Mouse (Mus musculus): ENCODE measurements around the gene Mgat4b.
A peak's percentile ranks its signal among the peaks of the same experiment; 100 is the strongest.
"Not testable (repeated sequence)": the region's sequence is repeated elsewhere in the genome, so short reads cannot be mapped to it uniquely, and the experiment has no call there.

Mgat4b gene

GRCm38 (mm10) chr11:50210505-50211151, at the start of gene Mgat4b, which contains the start of gene Sqstm1:
Gene Mgat4b, plus strand, starts transcription at chr11:50210890.
Gene Sqstm1, minus strand, starts transcription at chr11:50210827.
- peak; percentile 82 for DNase-seq (ENCODE audit: low spot score)

GRCm38 (mm10) chr11:50161578-50162304, 48.9 kb upstream of the Mgat4b start:
- peak; percentile 69 for DNase-seq (ENCODE audit: low spot score)

DNA sequence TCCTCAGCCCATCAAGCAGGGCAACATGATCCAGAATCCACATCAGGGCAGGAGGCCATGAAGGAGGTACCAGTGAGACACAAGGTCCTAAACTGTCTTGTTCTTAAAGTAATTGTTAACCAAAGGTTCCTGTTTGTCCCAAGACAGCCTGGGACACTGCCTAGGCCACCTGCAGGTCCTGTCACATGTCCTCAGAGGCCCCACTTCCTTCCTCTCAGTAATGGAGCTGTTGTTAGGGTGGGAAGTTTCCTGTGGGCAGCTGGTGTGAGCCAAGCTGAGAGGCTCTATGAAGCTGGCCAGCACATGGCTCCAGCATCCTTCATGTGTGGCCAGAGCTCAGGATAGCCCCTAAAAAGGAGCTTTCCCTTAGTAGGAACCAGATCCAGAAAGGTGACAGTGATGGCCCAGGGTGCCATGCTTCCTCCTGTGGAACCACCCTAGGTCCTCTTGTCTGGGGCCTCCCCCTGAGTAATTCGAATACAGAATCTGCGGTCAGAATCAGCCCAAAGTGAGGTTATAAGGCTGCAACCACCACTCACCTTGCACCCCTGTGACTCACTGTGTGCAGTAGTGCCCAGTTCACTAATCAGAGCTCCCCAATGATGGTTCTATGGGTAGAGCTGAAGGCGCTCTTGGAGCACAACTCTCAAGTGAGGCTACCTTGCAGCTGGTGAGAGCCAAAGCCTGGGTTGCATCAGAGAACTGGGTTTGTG, 48.2 kb upstream of the Mgat4b start:
- DNase-seq (ENCODE audit: low spot score), result no peak

DNA sequence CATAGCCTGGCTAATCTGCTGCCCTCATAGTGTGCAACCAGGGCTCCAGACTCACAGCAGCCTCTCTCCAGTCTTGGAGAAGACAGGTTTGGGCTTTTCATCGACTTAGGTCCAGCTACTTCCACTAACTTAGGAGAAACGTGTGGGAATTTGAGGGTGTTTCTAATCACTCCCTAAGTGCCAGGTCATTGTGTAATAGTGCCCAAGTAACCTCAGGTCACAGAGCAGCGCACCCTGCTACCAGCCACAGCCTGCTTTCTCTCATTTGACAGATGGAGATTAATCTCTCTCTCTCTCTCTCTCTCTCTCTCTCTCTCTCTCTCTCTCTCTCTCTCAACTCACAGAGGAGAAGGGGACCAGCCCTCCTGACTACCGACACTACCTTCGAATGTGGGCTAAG, 42.3 kb upstream of the Mgat4b start:
- DNase-seq (ENCODE audit: low spot score), result peak; percentile 81

GRCm38 (mm10) chr11:50174111-50174729, 36.5 kb upstream of the Mgat4b start, which contains the start of gene Mrnip:
Gene Mrnip, plus strand, starts transcription at chr11:50174444.
- not testable (repeated sequence) for DNase-seq (ENCODE audit: low spot score)

- peak; percentile 99 for DNase-seq (ENCODE audit: low spot score)
Measured at GRCm38 (mm10) chr11:50174730-50175187, 35.9 kb upstream of the Mgat4b start.

GRCm38 (mm10) chr11:50176351-50176750, 34.3 kb upstream of the Mgat4b start:
- no peak for DNase-seq (ENCODE audit: low spot score)

- no peak for DNase-seq (ENCODE audit: low spot score)
Measured at GRCm38 (mm10) chr11:50177111-50177510, 33.6 kb upstream of the Mgat4b start.

DNA sequence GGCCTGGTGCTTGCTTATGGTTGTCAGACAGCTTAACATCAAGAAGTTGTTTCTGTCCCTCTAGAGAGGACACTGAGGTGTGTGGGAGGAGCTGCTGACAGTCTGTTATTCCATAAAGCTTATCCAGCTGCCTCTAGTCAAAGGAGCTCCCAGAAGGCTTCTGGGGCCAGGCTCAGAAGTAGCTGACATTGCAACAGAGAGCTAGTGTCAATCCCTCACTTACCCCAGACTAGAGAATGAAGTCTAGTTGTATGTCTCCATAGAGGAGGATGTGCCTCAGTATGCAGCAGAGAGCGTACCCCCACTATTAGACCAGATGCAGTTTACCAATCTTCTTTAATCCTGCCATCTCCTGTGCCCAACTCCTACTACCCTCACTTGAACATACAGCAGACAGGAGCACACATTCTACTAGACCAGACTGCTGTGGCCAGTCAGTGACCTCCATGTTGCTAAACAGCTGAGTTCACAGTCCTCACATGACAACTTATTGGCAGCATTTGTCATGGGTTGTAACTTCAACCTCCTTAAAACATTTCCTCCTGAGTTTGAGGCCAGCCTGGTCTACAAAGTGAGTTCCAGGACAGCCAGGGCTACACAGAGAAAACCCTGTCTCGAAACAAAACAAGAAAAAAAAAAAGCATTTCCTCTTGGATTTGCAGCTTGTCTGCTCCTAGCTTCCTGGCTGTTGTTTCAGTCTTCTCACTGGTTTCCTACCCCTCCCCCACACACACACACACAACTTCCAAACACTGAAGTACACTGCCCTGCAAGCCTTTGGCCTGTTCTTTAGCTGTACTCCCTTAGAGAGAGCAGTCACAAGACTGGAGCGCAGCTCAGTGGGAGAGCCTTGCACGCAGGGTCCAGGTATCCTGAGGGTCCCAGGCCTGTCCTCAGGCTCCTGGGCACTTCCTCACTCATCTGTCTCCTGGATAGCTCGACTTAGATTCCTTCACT, 31.9 kb upstream of the Mgat4b start:
- peak; percentile 76 for DNase-seq (ENCODE audit: low spot score)

GRCm38 (mm10) chr11:50180478-50181231, 30.0 kb upstream of the Mgat4b start:
- DNase-seq (ENCODE audit: low spot score), result no peak

DNA sequence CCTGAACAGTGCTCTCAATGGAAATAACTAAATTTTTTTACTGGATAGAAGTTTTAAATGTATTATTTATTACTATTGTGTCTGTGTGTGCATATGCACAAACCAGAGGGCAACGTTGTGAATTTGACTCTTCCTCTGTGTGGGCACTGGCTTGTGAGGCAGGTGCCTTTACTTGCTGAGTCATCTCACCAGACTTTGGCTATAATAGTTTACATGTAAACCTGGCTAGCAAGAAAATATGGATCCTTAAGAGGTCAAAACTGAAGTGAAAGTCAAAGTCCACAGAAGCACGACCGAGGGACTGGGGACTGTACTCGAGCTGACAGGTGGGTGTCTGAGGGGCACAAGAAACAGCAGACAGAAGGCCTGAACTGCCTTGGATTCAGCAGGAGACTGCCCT, 28.0 kb upstream of the Mgat4b start:
- no peak for DNase-seq (ENCODE audit: low spot score)

- peak; percentile 87 for DNase-seq (ENCODE audit: low spot score)
Measured at GRCm38 (mm10) chr11:50184788-50185187, 25.9 kb upstream of the Mgat4b start.

- DNase-seq (ENCODE audit: low spot score), result no peak
Measured at GRCm38 (mm10) chr11:50188682-50189081, 22.0 kb upstream of the Mgat4b start.

DNA sequence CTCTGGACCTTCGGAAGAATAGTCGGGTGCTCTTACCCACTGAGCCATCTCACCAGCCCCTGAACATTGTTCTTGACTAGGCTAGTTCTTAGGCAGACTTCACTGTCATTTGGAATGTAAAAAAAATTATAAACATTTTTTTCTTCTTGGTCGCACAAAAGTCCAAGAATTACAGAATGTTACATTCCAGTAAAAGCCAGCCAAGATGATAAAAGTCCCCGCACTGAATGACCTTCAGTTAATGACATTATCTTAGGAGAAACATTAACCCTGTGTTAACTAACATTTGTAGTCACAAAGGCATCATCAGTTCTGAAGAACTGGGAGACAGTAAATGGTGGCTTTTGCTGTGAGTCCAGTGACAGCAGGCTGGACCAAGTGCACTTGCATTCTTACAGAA, 20.3 kb upstream of the Mgat4b start:
- DNase-seq (ENCODE audit: low spot score), result no peak

GRCm38 (mm10) chr11:50192278-50192677, 18.4 kb upstream of the Mgat4b start:
- DNase-seq (ENCODE audit: low spot score), result peak; percentile 62

GRCm38 (mm10) chr11:50194070-50194469, 16.6 kb upstream of the Mgat4b start:
- no peak for DNase-seq (ENCODE audit: low spot score)

DNA sequence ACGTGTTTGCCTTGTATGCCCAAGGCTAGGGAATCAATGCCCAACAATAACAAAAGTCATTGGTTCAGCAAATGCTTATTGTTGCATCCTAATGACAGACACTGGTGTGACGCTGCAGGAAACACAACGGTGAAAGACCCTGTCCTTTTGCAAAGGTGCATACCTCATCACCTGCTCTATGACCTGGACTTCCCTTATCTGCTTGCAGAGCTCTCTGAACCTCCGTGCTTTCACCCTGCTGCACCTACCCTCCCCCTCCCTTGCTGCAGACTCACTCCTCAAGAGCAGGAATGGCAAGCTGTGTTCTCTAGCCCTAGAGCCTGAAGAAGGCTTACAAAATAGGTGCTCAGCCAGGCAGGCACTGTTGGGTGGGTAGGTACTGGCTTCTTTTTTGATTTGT, 15.9 kb upstream of the Mgat4b start:
- DNase-seq (ENCODE audit: low spot score), result no peak

GRCm38 (mm10) chr11:50197500-50197899, 13.2 kb upstream of the Mgat4b start:
- DNase-seq (ENCODE audit: low spot score), result no peak

DNA sequence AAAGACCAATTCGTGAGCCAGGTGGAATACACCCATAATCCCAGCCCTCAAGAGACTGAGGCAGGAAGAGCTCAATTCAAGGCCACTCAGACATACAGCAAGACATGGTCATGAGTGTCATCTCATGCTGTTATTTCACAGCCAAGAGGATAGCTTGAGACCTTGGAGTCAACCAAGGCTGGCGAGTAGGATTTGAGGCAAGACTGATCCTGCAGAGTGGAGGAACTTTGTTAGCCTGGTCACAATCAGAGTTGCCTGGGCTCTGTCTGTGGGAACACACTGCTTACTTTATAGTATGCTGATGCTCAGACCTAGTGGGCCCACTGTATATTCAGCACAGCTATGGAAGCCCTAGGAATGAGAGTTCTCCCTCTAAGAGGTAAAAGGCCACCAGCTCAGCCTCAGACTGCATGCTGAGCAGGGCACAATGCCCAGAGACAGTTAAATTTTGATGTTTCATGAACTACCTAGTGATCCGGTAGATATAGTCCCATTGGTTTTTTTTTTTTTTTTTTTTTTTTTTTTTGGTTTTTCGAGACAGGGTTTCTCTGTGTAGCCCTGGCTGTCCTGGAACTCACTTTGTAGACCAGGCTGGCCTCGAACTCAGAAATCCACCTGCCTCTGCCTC, 12.4 kb upstream of the Mgat4b start:
- no peak for DNase-seq (ENCODE audit: low spot score)

GRCm38 (mm10) chr11:50198916-50199315, 11.8 kb upstream of the Mgat4b start:
- DNase-seq (ENCODE audit: low spot score), result no peak
